Mouse (Mus musculus) heart, embryonic 16.5 days (tissue): ENCODE results near the gene Mlx. TPM values are rescaled to one million over a fixed set of nuclear protein-coding genes. Genes with fewer than 3 reads are reported as not detected.

ENCODE experiments used
- ATAC-seq: fragments of 200-750 bp; cut with Nextera tagmentation; replicated peaks from 2 replicates; pipeline ENCODE4 v1.8.0; 2017; ENCODE audit warnings: moderate number of reproducible peaks; ENCODE audit not compliant: insufficient read depth, low FRiP score; ENCODE audit errors: extremely low read depth
- H3K27ac ChIP-seq: fragments of 300-500 bp; sonication (generic); 2 replicates; pipeline ENCODE4 v1.5.1; 2014; ENCODE audit warnings: mild to moderate bottlenecking, low read length, control low read depth, moderate library complexity
- H3K27me3 ChIP-seq: fragments of 300-500 bp; sonication (generic); 2 replicates; pipeline ENCODE4 v1.6.1; 2014; ENCODE audit warnings: low read length, mixed read lengths; ENCODE audit not compliant: control insufficient read depth, insufficient read depth
- H3K36me3 ChIP-seq: fragments of 300-500 bp; sonication (generic); 2 replicates; pipeline ENCODE4 v1.6.1; 2014; ENCODE audit not compliant: control insufficient read depth, insufficient read depth
- H3K4me1 ChIP-seq: fragments of 300-500 bp; sonication (generic); 2 replicates; pipeline ENCODE4 v1.6.1; 2014; ENCODE audit warnings: low read length, mixed read lengths; ENCODE audit not compliant: control insufficient read depth, insufficient read depth
- H3K4me2 ChIP-seq: fragments of 300-500 bp; sonication (generic); 2 replicates; pipeline ENCODE4 v1.6.1; 2014; ENCODE audit warnings: low read depth, mild to moderate bottlenecking, control low read depth, low read length
- H3K4me3 ChIP-seq: fragments of 300-500 bp; sonication (generic); 2 replicates; pipeline ENCODE4 v1.5.1; 2014; ENCODE audit warnings: mild to moderate bottlenecking, control low read depth, low read length
- H3K9ac ChIP-seq: fragments of 300-500 bp; sonication (generic); 2 replicates; pipeline ENCODE4 v1.6.1; 2014; ENCODE audit warnings: low read length, control low read depth
- H3K9me3 ChIP-seq: fragments of 300-500 bp; sonication (generic); replicated peaks from 2 replicates; pipeline ENCODE4 v1.6.1; 2016; ENCODE audit warnings: low read length; ENCODE audit not compliant: control insufficient read depth
- WGBS: fragments of 180-500 bp; shearing (Covaris S2); extraction: QIAGEN DNeasy Blood & Tissue Kit; methylation state at CpG from one replicate; pipeline ENCODE4 v1.1.7; 2014; 5-methylcytosine and 5-hydroxymethylcytosine counted together
- polyA plus RNA-seq: library from polyadenylated mRNA; unstranded; fragments of >200 nt; fragmentation: Nextera tagmentation; extraction: Ambion mirVana; gene quantifications from 2 replicates; pipeline ENCODE4 v1.2.1, GENCODE M21; 2015

Gene Mlx
- polyA plus RNA-seq, 1 experiment from 2014 or later: 38.6 TPM

- H3K4me2 ChIP-seq: no peak overlapping the region
- no peak overlapping the region for H3K9ac ChIP-seq
- no peaks in the 10 kb centered on the region for H3K9me3 ChIP-seq
- no peak for ATAC-seq
- H3K27me3 ChIP-seq: no peaks in the 10 kb centered on the region
- H3K4me3 ChIP-seq: no peak overlapping the region
- H3K27ac ChIP-seq: peak overlapping the region; percentile 37; the same call in 1 of the 2 replicates
- peaks cover 34% of the 10 kb centered on the region for H3K36me3 ChIP-seq
- no peaks in the 10 kb centered on the region for H3K4me1 ChIP-seq
- WGBS: 83% methylated on average over 5 of the region's 5 CpGs
Measured at GRCm38 (mm10) chr11:101103011-101103410, 15.9 kb downstream of the Mlx start.

DNA sequence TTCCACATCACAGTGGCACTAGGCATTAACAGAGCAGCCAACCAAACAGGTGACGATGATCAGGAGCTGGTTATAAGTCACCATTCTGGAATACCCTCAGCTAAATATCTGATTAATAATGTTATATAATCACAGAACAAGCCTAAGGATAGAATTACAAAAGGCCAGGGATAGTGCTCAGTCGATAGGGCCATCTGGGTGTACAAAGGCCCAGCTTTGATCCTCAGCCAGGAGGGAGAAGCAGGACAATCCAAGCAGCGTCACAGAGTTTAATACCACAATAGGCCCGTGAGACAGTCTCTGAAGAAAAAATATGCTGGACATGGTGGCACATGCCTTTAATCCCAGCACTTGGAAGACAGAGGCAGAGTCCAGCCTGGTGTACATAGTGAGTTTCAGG, 22.3 kb downstream of the Mlx start:
- no peaks in the 10 kb centered on the region for H3K27me3 ChIP-seq
- H3K9ac ChIP-seq: no peak overlapping the region
- no peaks in the 10 kb centered on the region; the same call in 1 of the 2 replicates for H3K4me1 ChIP-seq
- WGBS: 80% methylated on average over 4 of the region's 4 CpGs
- no peak overlapping the region for H3K4me3 ChIP-seq
- no peaks in the 10 kb centered on the region for H3K36me3 ChIP-seq
- H3K4me2 ChIP-seq: no peak overlapping the region
- H3K27ac ChIP-seq: no peak overlapping the region
- ATAC-seq: no peak
- H3K9me3 ChIP-seq: no peaks in the 10 kb centered on the region

- H3K36me3 ChIP-seq: no peaks in the 10 kb centered on the region
- 50% methylated on average over 5 of the region's 5 CpGs for WGBS
- no peak overlapping the region for H3K4me2 ChIP-seq
- no peak for ATAC-seq
- H3K9ac ChIP-seq: no peak overlapping the region
- peaks cover 3% of the 10 kb centered on the region; the same call in 1 of the 2 replicates for H3K4me1 ChIP-seq
- no peaks in the 10 kb centered on the region for H3K9me3 ChIP-seq
- H3K27ac ChIP-seq: no peak overlapping the region
- no peak overlapping the region for H3K4me3 ChIP-seq
- H3K27me3 ChIP-seq: no peaks in the 10 kb centered on the region
Measured at GRCm38 (mm10) chr11:101110708-101111107, 23.6 kb downstream of the Mlx start.

- no peaks in the 10 kb centered on the region for H3K36me3 ChIP-seq
- peaks cover 4% of the 10 kb centered on the region; the same call in 1 of the 2 replicates for H3K4me1 ChIP-seq
- no peak overlapping the region for H3K4me3 ChIP-seq
- WGBS: 88% methylated on average over 4 of the region's 4 CpGs
- no peaks in the 10 kb centered on the region for H3K9me3 ChIP-seq
- no peak overlapping the region for H3K9ac ChIP-seq
- no peak overlapping the region for H3K4me2 ChIP-seq
- no peaks in the 10 kb centered on the region for H3K27me3 ChIP-seq
- no peak overlapping the region for H3K27ac ChIP-seq
- ATAC-seq: no peak
Measured at GRCm38 (mm10) chr11:101111178-101111577, 24.1 kb downstream of the Mlx start.

- H3K4me1 ChIP-seq: peaks cover 4% of the 10 kb centered on the region; the same call in 1 of the 2 replicates
- WGBS: 89% methylated on average over 3 of the region's 3 CpGs
- no peak for ATAC-seq
- no peak overlapping the region for H3K9ac ChIP-seq
- H3K27me3 ChIP-seq: no peaks in the 10 kb centered on the region
- no peaks in the 10 kb centered on the region for H3K9me3 ChIP-seq
- H3K4me2 ChIP-seq: no peak overlapping the region
- no peaks in the 10 kb centered on the region for H3K36me3 ChIP-seq
- no peak overlapping the region for H3K4me3 ChIP-seq
- H3K27ac ChIP-seq: no peak overlapping the region
Measured at GRCm38 (mm10) chr11:101112186-101112585, 25.1 kb downstream of the Mlx start.

GRCm38 (mm10) chr11:101115564-101115963, 28.5 kb downstream of the Mlx start:
- H3K4me2 ChIP-seq: no peak overlapping the region
- 81% methylated on average over 2 of the region's 2 CpGs for WGBS
- H3K9ac ChIP-seq: 0 out of 2 replicates have a peak overlapping the region, but pooled peaks have one; percentile 5
- no peaks in the 10 kb centered on the region for H3K9me3 ChIP-seq
- H3K4me1 ChIP-seq: peaks cover 17% of the 10 kb centered on the region
- H3K27me3 ChIP-seq: no peaks in the 10 kb centered on the region
- H3K27ac ChIP-seq: no peak overlapping the region
- ATAC-seq: no peak
- no peaks in the 10 kb centered on the region for H3K36me3 ChIP-seq
- H3K4me3 ChIP-seq: no peak overlapping the region

- Histone ChIP-seq H3K27me3 (no peaks in the 10 kb centered on the region), H3K4me1 (peaks cover 28% of the 10 kb centered on the region), H3K4me2 (peak overlapping the region; percentile 76), H3K27ac (peak overlapping the region; percentile 21; the same call in 1 of the 2 replicates), H3K4me3 (peak overlapping the region; percentile 99), H3K9ac (peak overlapping the region; percentile 96), H3K9me3 (no peaks in the 10 kb centered on the region), H3K36me3 (peaks cover 8% of the 10 kb centered on the region; the same call in 1 of the 2 replicates)
- 18% methylated on average over 4 of the region's 4 CpGs for WGBS
- ATAC-seq: no peak
Measured at GRCm38 (mm10) chr11:101118105-101118504, 31.0 kb downstream of the Mlx start.

GRCm38 (mm10) chr11:101119131-101119760, 32.2 kb downstream of the Mlx start:
- peak; percentile 69 for ATAC-seq
- H3K27me3 ChIP-seq: no peaks in the 10 kb centered on the region

GRCm38 (mm10) chr11:101119761-101120544, 32.9 kb downstream of the Mlx start, which contains the start of the genes Retreg3 and Tubg1:
Gene Retreg3, minus strand, starts transcription at chr11:101119893.
Gene Tubg1, plus strand, starts transcription at chr11:101119938.
- under 1% methylated on average over 61 of the region's 61 CpGs for WGBS
- peak; percentile 97 for ATAC-seq

More at GRCm38 (mm10) chr11:101119131-101119760, 32.2 kb downstream of the Mlx start:
- H3K27ac ChIP-seq: peak overlapping the region; percentile 90
- peak overlapping the region; percentile 76 for H3K4me2 ChIP-seq
- H3K4me1 ChIP-seq: peaks cover 28% of the 10 kb centered on the region
- under 1% methylated on average over 39 of the region's 39 CpGs for whole genome bisulfite sequencing
- peaks cover 12% of the 10 kb centered on the region for H3K36me3 ChIP-seq
- peak overlapping the region; percentile 99 for H3K4me3 ChIP-seq
- H3K9ac ChIP-seq: peak overlapping the region; percentile 96
- H3K9me3 ChIP-seq: no peaks in the 10 kb centered on the region

More at GRCm38 (mm10) chr11:101119761-101120544, 32.9 kb downstream of the Mlx start, which contains the start of the genes Retreg3 and Tubg1:
- Histone ChIP-seq H3K4me2 (peak within 1 kb of the TSS; percentile 81), H3K9ac (peak within 1 kb of the TSS; percentile 96), H3K4me1 (peaks cover 28% of the 10 kb centered on the region), H3K36me3 (peaks cover 12% of the 10 kb centered on the region), H3K27me3 (no peaks in the 10 kb centered on the region), H3K9me3 (no peaks in the 10 kb centered on the region), H3K27ac (peak within 1 kb of the TSS; percentile 91), H3K4me3 (peak within 1 kb of the TSS; percentile 99)
